Mouse (Mus musculus): ENCODE data around the gene Ucp2.

Ucp2 gene

GRCm38 (mm10) chr7:100503076-100503475, 9.9 kb downstream of the Ucp2 start:
- DNase-seq (ENCODE audit: low read depth, low spot score) = no peak

- no peak for DNase-seq (ENCODE audit: low read depth, low spot score)
Observed at GRCm38 (mm10) chr7:100504740-100505487, 11.8 kb downstream of the Ucp2 start.

GRCm38 (mm10) chr7:100506494-100506893, 13.4 kb downstream of the Ucp2 start:
- DNase-seq (ENCODE audit: low read depth, low spot score) = no peak

GRCm38 (mm10) chr7:100508670-100509069, 15.5 kb downstream of the Ucp2 start:
- no peak for DNase-seq (ENCODE audit: low read depth, low spot score)

- DNase-seq (ENCODE audit: low read depth, low spot score) = no peak
Observed at GRCm38 (mm10) chr7:100511602-100512001, 18.5 kb downstream of the Ucp2 start.

- DNase-seq (ENCODE audit: low read depth, low spot score) = no peak
Observed at GRCm38 (mm10) chr7:100514573-100514972, 21.4 kb downstream of the Ucp2 start, which contains the start of gene Dnajb13. Gene Dnajb13 (minus strand): TSS chr7:100514960.

- DNase-seq (ENCODE audit: low read depth, low spot score) = no peak
Observed at GRCm38 (mm10) chr7:100520204-100520603, 27.1 kb downstream of the Ucp2 start.

GRCm38 (mm10) chr7:100520663-100521285, 27.6 kb downstream of the Ucp2 start:
- peak; percentile 68 for DNase-seq (ENCODE audit: low read depth, low spot score)

- no peak for DNase-seq (ENCODE audit: low read depth, low spot score)
Observed at GRCm38 (mm10) chr7:100522222-100522621, 29.1 kb downstream of the Ucp2 start.

- no peak for DNase-seq (ENCODE audit: low read depth, low spot score)
Observed at GRCm38 (mm10) chr7:100524669-100525068, 31.5 kb downstream of the Ucp2 start.

GRCm38 (mm10) chr7:100530766-100531165, 37.6 kb downstream of the Ucp2 start:
- no peak for DNase-seq (ENCODE audit: low read depth, low spot score)

- no peak for DNase-seq (ENCODE audit: low read depth, low spot score)
Observed at GRCm38 (mm10) chr7:100533503-100533902, 40.4 kb downstream of the Ucp2 start.

- DNase-seq (ENCODE audit: low read depth, low spot score) = no peak
Observed at GRCm38 (mm10) chr7:100534216-100534615, 41.1 kb downstream of the Ucp2 start.

GRCm38 (mm10) chr7:100535831-100536230, 42.7 kb downstream of the Ucp2 start:
- DNase-seq (ENCODE audit: low read depth, low spot score) = no peak

GRCm38 (mm10) chr7:100536804-100537518, 43.8 kb downstream of the Ucp2 start, which contains the start of gene Coa4:
Gene Coa4 (plus strand): TSS chr7:100537071.
- peak; percentile 85 for DNase-seq (ENCODE audit: low read depth, low spot score)

- DNase-seq (ENCODE audit: low read depth, low spot score) = no peak
Observed at GRCm38 (mm10) chr7:100537519-100537902, 44.4 kb downstream of the Ucp2 start.

- DNase-seq (ENCODE audit: low read depth, low spot score) = no peak
Observed at GRCm38 (mm10) chr7:100539516-100539915, 46.4 kb downstream of the Ucp2 start.

GRCm38 (mm10) chr7:100544437-100544836, 51.3 kb downstream of the Ucp2 start:
- no peak for DNase-seq (ENCODE audit: low read depth, low spot score)

GRCm38 (mm10) chr7:100547631-100548030, 54.5 kb downstream of the Ucp2 start:
- DNase-seq (ENCODE audit: low read depth, low spot score) = no peak

- no peak for DNase-seq (ENCODE audit: low read depth, low spot score)
Observed at GRCm38 (mm10) chr7:100549796-100550195, 56.7 kb downstream of the Ucp2 start.

- no peak for DNase-seq (ENCODE audit: low read depth, low spot score)
Observed at GRCm38 (mm10) chr7:100550338-100551007, 57.3 kb downstream of the Ucp2 start.

All from c-Kit-negative CD71-positive TER-119-positive erythroid progenitor cells, embryonic 14.5 days (primary cell).